Mouse (Mus musculus) embryonic facial prominence, embryonic 11.5 days (tissue): Measurements from ENCODE around the gene Ptbp3. TPM values are rescaled to one million over a fixed set of nuclear protein-coding genes. Genes with fewer than 3 reads are reported as not detected.

Source experiments
- ATAC-seq: fragments of 200-750 bp; cut with Nextera tagmentation; replicated peaks from 2 replicates; pipeline ENCODE4 v1.8.0; 2017; ENCODE audit warnings: low read depth; ENCODE audit not compliant: insufficient number of reproducible peaks, low FRiP score, low TSS enrichment
- DNase-seq: peaks from one replicate; pipeline ENCODE4 v3.0.0-alpha.2; 2015; ENCODE audit warnings: low spot score
- H3K27ac ChIP-seq: fragments of 300-500 bp; sonication (generic); replicated peaks from 2 replicates; pipeline ENCODE4 v1.5.1; 2014; ENCODE audit warnings: mild to moderate bottlenecking, low read depth, low read length, control low read depth
- H3K27me3 ChIP-seq: fragments of 300-500 bp; sonication (generic); 2 replicates; pipeline ENCODE4 v1.6.1; 2014; ENCODE audit warnings: mild to moderate bottlenecking, low read length, moderate library complexity, mixed read lengths; ENCODE audit not compliant: control insufficient read depth, insufficient read depth
- H3K36me3 ChIP-seq: fragments of 300-500 bp; sonication (generic); replicated peaks from 2 replicates; pipeline ENCODE4 v1.6.1; 2014; ENCODE audit warnings: low read depth, mild to moderate bottlenecking, low read length, moderate library complexity, mixed read lengths; ENCODE audit not compliant: control insufficient read depth, insufficient read depth
- H3K4me1 ChIP-seq: fragments of 300-500 bp; sonication (generic); 2 replicates; pipeline ENCODE4 v1.6.1; 2014; ENCODE audit warnings: low read length, mixed read lengths; ENCODE audit not compliant: control insufficient read depth, insufficient read depth
- H3K4me2 ChIP-seq: fragments of 300-500 bp; sonication (generic); 2 replicates; pipeline ENCODE4 v1.6.1; 2014; ENCODE audit warnings: low read depth, mild to moderate bottlenecking, control low read depth, low read length, moderate library complexity
- H3K4me3 ChIP-seq: fragments of 300-500 bp; sonication (generic); 2 replicates; pipeline ENCODE4 v1.5.1; 2014; ENCODE audit warnings: low read depth, low read length, control low read depth
- H3K9ac ChIP-seq: fragments of 300-500 bp; sonication (generic); replicated peaks from 2 replicates; pipeline ENCODE4 v1.6.1; 2014; ENCODE audit warnings: mild to moderate bottlenecking, control low read depth, low read length
- H3K9me3 ChIP-seq: fragments of 300-500 bp; sonication (generic); replicated peaks from 2 replicates; pipeline ENCODE4 v1.6.1; 2016; ENCODE audit warnings: mild to moderate bottlenecking, low read length, inconsistent platforms, mixed read lengths; ENCODE audit not compliant: control insufficient read depth
- WGBS: fragments of 180-500 bp; shearing (Covaris S2); extraction: QIAGEN DNeasy Blood & Tissue Kit; methylation state at CpG from one replicate; pipeline ENCODE4 v1.1.7; 2014; 5-methylcytosine and 5-hydroxymethylcytosine counted together
- polyA plus RNA-seq: library from polyadenylated mRNA; unstranded; fragments of >200 nt; fragmentation: Nextera tagmentation; extraction: Ambion mirVana; gene quantifications from 2 replicates; pipeline ENCODE4 v1.2.1, GENCODE M21; 2014

Ptbp3 gene
- polyA plus RNA-seq, 1 experiment from 2014 or later, result 47.0 TPM

GRCm38 (mm10) chr4:59551901-59552300 is 2.7 kb upstream of the Ptbp3 start:
- 80% methylated on average over 1 of the region's 1 CpGs for WGBS

GRCm38 (mm10) chr4:59549977-59550560 is 905 bp upstream of the Ptbp3 start:
- H3K9me3 ChIP-seq, result no peaks in the 10 kb centered on the region
- H3K9ac ChIP-seq, result peak overlapping the region; percentile 81
- no peak overlapping the region; the same call in 1 of the 2 replicates for H3K27ac ChIP-seq
- H3K27me3 ChIP-seq, result no peaks in the 10 kb centered on the region
- peak overlapping the region; percentile 74 for H3K4me3 ChIP-seq
- DNase-seq (peak; percentile 16), ATAC-seq (no peak)
- no peaks in the 10 kb centered on the region; the same call in 1 of the 2 replicates for H3K4me1 ChIP-seq
- peak overlapping the region; percentile 80 for H3K4me2 ChIP-seq
- H3K36me3 ChIP-seq, result no peaks in the 10 kb centered on the region
- 17% methylated on average over 11 of the region's 11 CpGs for WGBS

More at GRCm38 (mm10) chr4:59551901-59552300, 2.7 kb upstream of the Ptbp3 start:
- DNase-seq, result no peak
- ATAC-seq, result no peak
- Histone ChIP-seq H3K9me3 (no peaks in the 10 kb centered on the region), H3K27ac (no peak overlapping the region), H3K4me1 (no peaks in the 10 kb centered on the region; the same call in 1 of the 2 replicates), H3K4me2 (no peak overlapping the region), H3K27me3 (no peaks in the 10 kb centered on the region), H3K4me3 (no peak overlapping the region), H3K36me3 (no peaks in the 10 kb centered on the region), H3K9ac (no peak overlapping the region)

GRCm38 (mm10) chr4:59548560-59549174 is 497 bp downstream of the Ptbp3 start:
- Histone ChIP-seq H3K9ac (peak overlapping the region; percentile 89), H3K4me2 (peak overlapping the region; percentile 80), H3K27me3 (no peaks in the 10 kb centered on the region), H3K27ac (peak overlapping the region; percentile 88), H3K4me1 (no peaks in the 10 kb centered on the region; the same call in 1 of the 2 replicates), H3K4me3 (peak overlapping the region; percentile 74), H3K36me3 (no peaks in the 10 kb centered on the region), H3K9me3 (no peaks in the 10 kb centered on the region)
- WGBS, result under 1% methylated on average over 79 of the region's 83 CpGs
- DNase-seq (peak; percentile 60), ATAC-seq (peak; percentile 85)

GRCm38 (mm10) chr4:59548011-59548559 is 1.1 kb downstream of the Ptbp3 start:
- Histone ChIP-seq H3K27me3 (no peaks in the 10 kb centered on the region), H3K27ac (peak overlapping the region; percentile 88; the same call in 1 of the 2 replicates), H3K4me3 (peak overlapping the region; percentile 74), H3K36me3 (no peaks in the 10 kb centered on the region), H3K9ac (peak overlapping the region; percentile 89), H3K4me1 (no peaks in the 10 kb centered on the region; the same call in 1 of the 2 replicates), H3K9me3 (no peaks in the 10 kb centered on the region), H3K4me2 (peak overlapping the region; percentile 80)
- ATAC-seq (no peak), DNase-seq (peak; percentile 6)
- WGBS, result 6% methylated on average over 18 of the region's 18 CpGs

- H3K4me3 ChIP-seq, result peak overlapping the region; percentile 74
- WGBS, result 22% methylated on average over 11 of the region's 11 CpGs
- peak overlapping the region; percentile 80 for H3K4me2 ChIP-seq
- H3K9ac ChIP-seq, result 0 out of 2 replicates have a peak overlapping the region, but pooled peaks have one; percentile 0
- H3K27me3 ChIP-seq, result no peaks in the 10 kb centered on the region
- DNase-seq (peak; percentile 17), ATAC-seq (no peak)
- H3K9me3 ChIP-seq, result no peaks in the 10 kb centered on the region
- no peaks in the 10 kb centered on the region; the same call in 1 of the 2 replicates for H3K4me1 ChIP-seq
- H3K36me3 ChIP-seq, result no peaks in the 10 kb centered on the region
- no peak overlapping the region for H3K27ac ChIP-seq
Measured at GRCm38 (mm10) chr4:59547136-59547889, 1.9 kb downstream of the Ptbp3 start.

GRCm38 (mm10) chr4:59546285-59547071 is 2.7 kb downstream of the Ptbp3 start:
- Histone ChIP-seq H3K27ac (no peak overlapping the region), H3K9me3 (no peaks in the 10 kb centered on the region), H3K4me3 (no peak overlapping the region), H3K9ac (no peak overlapping the region), H3K36me3 (no peaks in the 10 kb centered on the region), H3K27me3 (no peaks in the 10 kb centered on the region), H3K4me2 (no peak overlapping the region), H3K4me1 (no peaks in the 10 kb centered on the region; the same call in 1 of the 2 replicates)
- no peak for DNase-seq
- no peak for ATAC-seq
- 61% methylated on average over 7 of the region's 7 CpGs for WGBS

- no peak for ATAC-seq
Measured at GRCm38 (mm10) chr4:59544654-59545053, 4.5 kb downstream of the Ptbp3 start.

More at GRCm38 (mm10) chr4:59544654-59545053, 4.5 kb downstream of the Ptbp3 start:
- H3K27me3 ChIP-seq, result no peaks in the 10 kb centered on the region
- no peak overlapping the region for H3K27ac ChIP-seq
- H3K9me3 ChIP-seq, result no peaks in the 10 kb centered on the region
- H3K36me3 ChIP-seq, result no peaks in the 10 kb centered on the region
- H3K9ac ChIP-seq, result no peak overlapping the region
- WGBS, result 84% methylated on average over 2 of the region's 2 CpGs
- no peak overlapping the region for H3K4me2 ChIP-seq
- no peak overlapping the region for H3K4me3 ChIP-seq
- no peaks in the 10 kb centered on the region; the same call in 1 of the 2 replicates for H3K4me1 ChIP-seq
- DNase-seq, result no peak
